Mouse (Mus musculus): ENCODE data around the gene Hlx.

GRCm38 (mm10) chr1:184692204-184692904 lies 40.1 kb downstream of the Hlx start:
- TF ChIP-seq CTCF (IDR thresholded peaks at IDR 0.05; ENCODE audit: control insufficient read depth, insufficient read depth, insufficient read length) (no peak), MYOD1 (IDR thresholded peaks at IDR 0.05; ENCODE audit: control insufficient read depth, insufficient read length, low read depth) (no peak)
